Comparison of ENCODE assay signal across 24 mouse cellular contexts in the genomic region with DNA sequence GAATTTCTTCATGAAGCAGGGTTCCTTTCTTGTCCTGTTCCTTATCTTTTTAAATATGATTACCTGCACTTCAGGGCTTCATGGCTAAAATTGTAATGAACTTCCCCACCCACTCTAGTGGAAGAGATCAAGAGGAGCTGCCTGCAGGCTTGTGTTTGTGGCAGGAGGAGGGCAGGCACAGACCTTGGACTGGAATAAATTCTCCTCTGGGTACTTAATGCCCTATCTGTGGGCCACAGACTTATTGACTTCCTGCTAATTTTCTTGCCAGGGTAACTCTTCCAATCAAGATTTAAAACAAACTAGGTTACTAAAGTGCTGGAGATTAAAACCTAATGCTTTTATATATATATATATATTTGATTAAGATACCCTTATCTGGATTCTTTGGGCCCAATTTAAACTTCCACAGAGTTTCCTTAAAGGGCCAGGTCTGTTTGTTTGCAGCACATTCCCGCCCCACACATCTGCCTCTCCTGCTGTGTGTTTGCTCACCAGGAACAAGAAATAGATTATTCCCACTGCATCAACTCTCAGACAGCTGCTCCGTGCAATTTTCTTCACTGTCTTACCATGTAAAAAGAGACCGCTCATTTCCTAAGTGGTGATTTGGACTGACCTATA.
"Had no signal": no experiment of that assay in that cellular context is flagged by ENCODE, and none has a peak within 500 bp of the region (broad histone marks: within the 10 kb centered on the region; RNA-seq: fewer than 3 reads in every experiment).

No protein-coding gene starts in this region.

- H3K9ac ChIP-seq: limb, embryonic 12.5 days; limb, embryonic 15.5 days; liver, embryonic 14.5 days; liver, postnatal 0 days; lung, embryonic 14.5 days; neural tube, embryonic 12.5 days; neural tube, embryonic 15.5 days had no signal

- H3K4me3 ChIP-seq: left cerebral cortex, adult 2 months; limb, embryonic 12.5 days; limb, embryonic 15.5 days; megakaryocyte, embryonic 14.5 days; midbrain, embryonic 10.5 days; neural tube, embryonic 12.5 days; neural tube, embryonic 15.5 days had no signal

- H3K4me1 ChIP-seq: limb, embryonic 12.5 days; limb, embryonic 15.5 days; megakaryocyte, embryonic 14.5 days had no signal

- H3K27me3 ChIP-seq: limb, embryonic 15.5 days; neural tube, embryonic 12.5 days; neural tube, embryonic 15.5 days had no signal

- DNase-seq: kidney, adult 2 months; kidney, postnatal 36 days; layer of hippocampus, postnatal 36 days; left cerebral cortex, postnatal 4 days; liver, postnatal 0 days; lung, embryonic 14.5 days; midbrain, embryonic 14.5 days; thymus, adult 2 months; thymus, postnatal 14 days; thymus, postnatal 4 days had no signal

- ATAC-seq: hindbrain, postnatal 0 days; inflammation-experienced regulatory T-cells, adult 6 months; liver, postnatal 0 days; lung, postnatal 0 days had no signal

- H3K27ac ChIP-seq: hindbrain, postnatal 0 days; kidney, postnatal 0 days; left cerebral cortex, adult 2 months; limb, embryonic 12.5 days; limb, embryonic 15.5 days; liver, embryonic 14.5 days; macrophage; midbrain, embryonic 10.5 days; neural tube, embryonic 12.5 days; neural tube, embryonic 15.5 days had no signal

- H3K4me2 ChIP-seq: limb, embryonic 12.5 days; limb, embryonic 15.5 days; liver, embryonic 11.5 days; lung, embryonic 14.5 days; neural tube, embryonic 12.5 days; neural tube, embryonic 15.5 days had no signal

- H3K9me3 ChIP-seq: limb, embryonic 12.5 days; limb, embryonic 15.5 days; megakaryocyte, embryonic 14.5 days; midbrain, embryonic 10.5 days; neural tube, embryonic 12.5 days; neural tube, embryonic 15.5 days had no signal

- H3K36me3 ChIP-seq: limb, embryonic 12.5 days; limb, embryonic 15.5 days; midbrain, embryonic 10.5 days; neural tube, embryonic 12.5 days; neural tube, embryonic 15.5 days had no signal
